ENCODE assay signal across 7 mouse cellular contexts in genomic region chr8:4254001-4254400, GRCm38 (mm10). TPM values are rescaled to one million over a fixed set of nuclear protein-coding genes. Genes with fewer than 3 reads are reported as not detected.
A peak's percentile ranks its signal among the peaks of the same experiment; 100 is the strongest.
DNase-seq lines count a peak whose midpoint lies in the region; ATAC-seq and TF ChIP-seq lines count a peak whose summit lies in the region.

No protein-coding gene starts in this region.

- peaks cover 50% of the 10 kb centered on the region for H3K36me3 ChIP-seq in embryonic facial prominence, embryonic 10.5 days (replicated peaks)
- peaks cover 6% of the 10 kb centered on the region; the same call in 1 of the 2 replicates for H3K36me3 ChIP-seq in hindbrain, embryonic 11.5 days (ENCODE audit: control insufficient read depth, insufficient read depth, low read length)
- peaks cover 29% of the 10 kb centered on the region for H3K36me3 ChIP-seq in midbrain, embryonic 12.5 days

- peak overlapping the region; percentile 86 for H3K4me3 ChIP-seq in embryonic facial prominence, embryonic 10.5 days
- H3K4me3 ChIP-seq in hindbrain, embryonic 11.5 days (ENCODE audit: low read depth, low read length), result peak overlapping the region; percentile 81
- peak overlapping the region; percentile 94 for H3K4me3 ChIP-seq in left cerebral cortex, adult 2 months
- H3K4me3 ChIP-seq in midbrain, embryonic 12.5 days, result peak overlapping the region; percentile 94

- no peaks in the 10 kb centered on the region for H3K9me3 ChIP-seq in embryonic facial prominence, embryonic 10.5 days
- H3K9me3 ChIP-seq in hindbrain, embryonic 11.5 days (ENCODE audit: control insufficient read depth, low read length), result no peaks in the 10 kb centered on the region
- H3K9me3 ChIP-seq in midbrain, embryonic 12.5 days, result no peaks in the 10 kb centered on the region

- H3K27me3 ChIP-seq in embryonic facial prominence, embryonic 10.5 days (replicated peaks; ENCODE audit: low read depth, poor library complexity, severe bottlenecking), result peaks cover 14% of the 10 kb centered on the region
- no peaks in the 10 kb centered on the region for H3K27me3 ChIP-seq in hindbrain, embryonic 11.5 days (ENCODE audit: control insufficient read depth, insufficient read depth, low read length)
- peaks cover 6% of the 10 kb centered on the region; the same call in 1 of the 2 replicates for H3K27me3 ChIP-seq in midbrain, embryonic 12.5 days

- intact Hi-C loops in left cerebral cortex, adult 2 months (cut with DNase I), result no loop called here

- peak; percentile 52 for TF ChIP-seq CTCF in left cerebral cortex, adult 2 months (IDR thresholded peaks at IDR 0.05)

- peak overlapping the region; percentile 78 for H3K4me2 ChIP-seq in hindbrain, embryonic 11.5 days (replicated peaks; ENCODE audit: low read depth, low read length)
- H3K4me2 ChIP-seq in midbrain, embryonic 12.5 days (replicated peaks), result peak overlapping the region; percentile 73

- 68% methylated on average over 6 of the region's 6 CpGs for WGBS in embryonic facial prominence, embryonic 10.5 days
- WGBS in hindbrain, embryonic 11.5 days, result 67% methylated on average over 6 of the region's 6 CpGs
- 63% methylated on average over 6 of the region's 6 CpGs for WGBS in midbrain, embryonic 12.5 days

- peak; percentile 67 for DNase-seq in urinary bladder, postnatal 14 days (ENCODE audit: low spot score)
- DNase-seq in urinary bladder, adult 2 months (ENCODE audit: low spot score), result no peak
- no peak for DNase-seq in embryonic facial prominence, embryonic 10.5 days (ENCODE audit: low spot score)
- DNase-seq in hindbrain, embryonic 11.5 days (ENCODE audit: low spot score), result peak; percentile 25
- DNase-seq in left cerebral cortex, adult 2 months (ENCODE audit: extremely low spot score in 1 of 2, low spot score in 2 of 2), result peak; percentile 61 to 62
- no peak for DNase-seq in spleen, postnatal 36 days (ENCODE audit: low spot score in 2 of 2)

- peaks cover 52% of the 10 kb centered on the region for H3K4me1 ChIP-seq in embryonic facial prominence, embryonic 10.5 days
- H3K4me1 ChIP-seq in hindbrain, embryonic 11.5 days (replicated peaks; ENCODE audit: control insufficient read depth, insufficient read depth, low read length), result peaks cover 18% of the 10 kb centered on the region
- peaks cover 46% of the 10 kb centered on the region for H3K4me1 ChIP-seq in midbrain, embryonic 12.5 days

- H3K9ac ChIP-seq in hindbrain, embryonic 11.5 days (ENCODE audit: low read depth, low read length), result peak overlapping the region; percentile 77; the same call in 1 of the 2 replicates
- peak overlapping the region; percentile 90; the same call in 1 of the 2 replicates for H3K9ac ChIP-seq in midbrain, embryonic 12.5 days (replicated peaks)

- no peak overlapping the region for H3K27ac ChIP-seq in embryonic facial prominence, embryonic 10.5 days (replicated peaks)
- H3K27ac ChIP-seq in hindbrain, embryonic 11.5 days (ENCODE audit: low read depth, low read length), result no peak overlapping the region
- H3K27ac ChIP-seq in left cerebral cortex, adult 2 months, result peak overlapping the region; percentile 95
- H3K27ac ChIP-seq in midbrain, embryonic 12.5 days (replicated peaks), result no peak overlapping the region

- ATAC-seq in hindbrain, embryonic 11.5 days (ENCODE audit: low FRiP score), result no peak
- ATAC-seq in midbrain, embryonic 12.5 days (ENCODE audit: low FRiP score, low read depth), result no peak

RNA-seq across cellular contexts. Expression of gene Snapc2, which starts 1.1 kb away (rescaled TPM):
- 50.9 and 56.7 TPM in 2 replicates for polyA plus RNA-seq in urinary bladder, adult 2 months (2012; rRNA removed)
- 62.3 and 64.6 TPM in 2 replicates for polyA plus RNA-seq in embryonic facial prominence, embryonic 10.5 days (2016; fragmentation: Nextera tagmentation; extraction: Ambion mirVana)
- 58.8 and 61.1 TPM in 2 replicates for polyA plus RNA-seq in hindbrain, embryonic 11.5 days (2014; fragmentation: Nextera tagmentation; extraction: Ambion mirVana)
- total RNA-seq in left cerebral cortex, adult 2 months (2021), result 10 to 100 TPM; 28.8 to 31.4 TPM
- polyA plus RNA-seq in midbrain, embryonic 12.5 days (2016; fragmentation: Nextera tagmentation; extraction: Ambion mirVana), result 61.9 and 63.0 TPM in 2 replicates

RNA-seq across cellular contexts. Expression of gene Ctxn1, which starts 5.1 kb away (rescaled TPM):
- 98.2 and 133 TPM in 2 replicates for polyA plus RNA-seq in urinary bladder, adult 2 months (2012; rRNA removed)
- 121 and 134 TPM in 2 replicates for polyA plus RNA-seq in embryonic facial prominence, embryonic 10.5 days (2016; fragmentation: Nextera tagmentation; extraction: Ambion mirVana)
- 123 and 136 TPM in 2 replicates for polyA plus RNA-seq in hindbrain, embryonic 11.5 days (2014; fragmentation: Nextera tagmentation; extraction: Ambion mirVana)
- 100 to 1,000 TPM; 581 to 590 TPM for total RNA-seq in left cerebral cortex, adult 2 months (2021)
- 170 TPM in 2 replicates for polyA plus RNA-seq in midbrain, embryonic 12.5 days (2016; fragmentation: Nextera tagmentation; extraction: Ambion mirVana)

RNA-seq across cellular contexts. Expression of gene Tgfbr3l, which starts 6.0 kb away (rescaled TPM):
- polyA plus RNA-seq in urinary bladder, adult 2 months (2012; rRNA removed), result 31.6 and 33.6 TPM in 2 replicates
- 4.4 and 5.2 TPM in 2 replicates for polyA plus RNA-seq in embryonic facial prominence, embryonic 10.5 days (2016; fragmentation: Nextera tagmentation; extraction: Ambion mirVana)
- 1.7 and 2.1 TPM in 2 replicates for polyA plus RNA-seq in hindbrain, embryonic 11.5 days (2014; fragmentation: Nextera tagmentation; extraction: Ambion mirVana)
- total RNA-seq in left cerebral cortex, adult 2 months (2021), result 10 to 100 TPM in 1 of 2 experiments, 1 to 10 TPM in 1; 8.2 to 10.5 TPM
- polyA plus RNA-seq in midbrain, embryonic 12.5 days (2016; fragmentation: Nextera tagmentation; extraction: Ambion mirVana), result 5.0 and 5.3 TPM in 2 replicates

RNA-seq across cellular contexts. Expression of gene Gm49320, which starts 15.3 kb away (rescaled TPM):
- 4.3 and 5.9 TPM in 2 replicates for polyA plus RNA-seq in urinary bladder, adult 2 months (2012; rRNA removed)
- 0.44 and 0.85 TPM in 2 replicates for polyA plus RNA-seq in embryonic facial prominence, embryonic 10.5 days (2016; fragmentation: Nextera tagmentation; extraction: Ambion mirVana)
- 0.81 and 1.2 TPM in 2 replicates for polyA plus RNA-seq in hindbrain, embryonic 11.5 days (2014; fragmentation: Nextera tagmentation; extraction: Ambion mirVana)
- total RNA-seq in left cerebral cortex, adult 2 months (2021), result 1 to 10 TPM in 1 of 2 experiments, not detected in 1; 1.8 TPM
- polyA plus RNA-seq in midbrain, embryonic 12.5 days (2016; fragmentation: Nextera tagmentation; extraction: Ambion mirVana), result 1.5 and 1.6 TPM in 2 replicates

RNA-seq across cellular contexts. Expression of gene Map2k7, which starts 15.5 kb away (rescaled TPM):
- 39.9 and 50.3 TPM in 2 replicates for polyA plus RNA-seq in urinary bladder, adult 2 months (2012; rRNA removed)
- polyA plus RNA-seq in embryonic facial prominence, embryonic 10.5 days (2016; fragmentation: Nextera tagmentation; extraction: Ambion mirVana), result 31.0 and 32.8 TPM in 2 replicates
- 20.4 and 22.4 TPM in 2 replicates for polyA plus RNA-seq in hindbrain, embryonic 11.5 days (2014; fragmentation: Nextera tagmentation; extraction: Ambion mirVana)
- total RNA-seq in left cerebral cortex, adult 2 months (2021), result 10 to 100 TPM; 98.1 to 99.1 TPM
- polyA plus RNA-seq in midbrain, embryonic 12.5 days (2016; fragmentation: Nextera tagmentation; extraction: Ambion mirVana), result 45.1 and 48.4 TPM in 2 replicates

Comparison
In these comparisons a context has a peak if more than half of its experiments do, and no peak if none do; other contexts are left out.
1. DNase-seq: peak in urinary bladder, postnatal 14 days (single experiment), hindbrain, embryonic 11.5 days (single experiment) and left cerebral cortex, adult 2 months (2 of 2); none in urinary bladder, adult 2 months (single experiment), embryonic facial prominence, embryonic 10.5 days (single experiment) and spleen, postnatal 36 days (0 of 2).
2. Peak in every context shown above with its lines, with median percentiles within 50 percentile points of each other: H3K4me3 ChIP-seq.